Mouse (Mus musculus) thymus, adult 2 months (tissue): ENCODE data around the gene Gm28048.

ENCODE experiments used
- CTCF ChIP-seq: fragments of 200-500 bp; IDR thresholded peaks from 2 replicates; pipeline ENCODE4 v1.5.1; 2012; ENCODE audit warnings: mild to moderate bottlenecking, control low read depth, low read length, moderate library complexity, borderline replicate concordance; ENCODE audit not compliant: control insufficient read depth, poor library complexity, insufficient read depth; ENCODE audit errors: extremely low read depth
- POLR2A ChIP-seq: fragments of 200-500 bp; IDR thresholded peaks from 2 replicates; pipeline ENCODE4 v1.6.1; 2012; ENCODE audit warnings: mild to moderate bottlenecking, low read length, control low read depth, moderate library complexity; ENCODE audit not compliant: control insufficient read depth, poor library complexity, insufficient read depth; ENCODE audit errors: extremely low read depth

DNA sequence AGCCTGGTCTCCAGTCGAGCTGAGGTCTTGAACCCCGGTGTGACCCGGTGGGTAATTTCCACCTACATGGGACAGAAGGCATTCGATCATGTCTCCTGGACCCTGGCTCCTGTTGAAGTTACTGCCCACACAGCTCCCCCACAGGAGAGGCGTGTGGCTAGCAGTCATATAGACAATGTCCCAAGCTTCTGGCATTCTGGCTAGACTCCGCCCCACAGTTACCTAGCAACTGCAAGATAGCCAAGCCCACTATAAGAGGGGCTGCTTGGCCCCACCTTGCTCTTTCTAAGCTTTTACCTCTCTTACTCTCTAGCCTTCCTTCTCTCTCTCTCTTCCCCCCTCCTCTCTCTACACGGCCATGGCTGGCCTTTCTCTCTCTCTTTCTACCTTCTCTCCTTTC lies 64.1 kb downstream of the Gm28048 start:
- no peak for TF ChIP-seq POLR2A
- no peak for TF ChIP-seq CTCF
